Mouse (Mus musculus) limb, embryonic 12.5 days (tissue): ENCODE measurements around the gene Gm10945. TPM values are rescaled to one million over a fixed set of nuclear protein-coding genes. Genes with fewer than 3 reads are reported as not detected.

Source experiments
- polyA plus RNA-seq: library from polyadenylated mRNA; unstranded; fragments of >200 nt; fragmentation: Nextera tagmentation; extraction: Ambion mirVana; gene quantifications from 2 replicates; pipeline ENCODE4 v1.2.1, GENCODE M21; 2016

Gene Gm10945
- polyA plus RNA-seq, 1 experiment from 2014 or later, result not detected

Other genes starting within 250 kb of the Gm10945 start
- not detected in 2 replicates for gene Oprm1, start 3.3 kb downstream of the Gm10945 start, polyA plus RNA-seq